Comparison of ENCODE assay signal across 10 mouse cellular contexts in genomic region chr7:135680334-135680733, GRCm38 (mm10). TPM values are rescaled to one million over a fixed set of nuclear protein-coding genes. Genes with fewer than 3 reads are reported as not detected.
DNase-seq lines count a peak whose midpoint lies in the region; ATAC-seq lines count a peak whose summit lies in the region.
"Had no signal": no experiment of that assay in that cellular context is flagged by ENCODE, and none has a peak within 500 bp of the region (broad histone marks: within the 10 kb centered on the region; RNA-seq: fewer than 3 reads in every experiment).

No protein-coding gene starts in this region.

- no peaks in the 10 kb centered on the region for H3K36me3 ChIP-seq in heart, embryonic 11.5 days (ENCODE audit: control insufficient read depth, insufficient read depth, low read length)
- H3K36me3 ChIP-seq in liver, embryonic 16.5 days (ENCODE audit: control insufficient read depth, insufficient read depth) = peaks cover 9% of the 10 kb centered on the region

- no peak for ATAC-seq in heart, embryonic 11.5 days (replicated peaks; ENCODE audit: insufficient number of reproducible peaks, low FRiP score, low TSS enrichment)
- 0 out of 2 replicates have a peak, but pooled peaks have one; percentile 22 for ATAC-seq in liver, embryonic 16.5 days (ENCODE audit: low read depth)

- no peak overlapping the region for H3K9ac ChIP-seq in heart, embryonic 11.5 days (ENCODE audit: low read depth, low read length)
- H3K9ac ChIP-seq in liver, embryonic 16.5 days (ENCODE audit: low read depth, low read length) = no peak overlapping the region
- H3K9ac ChIP-seq: embryonic facial prominence, embryonic 15.5 days had no signal

- 73% methylated on average over 5 of the region's 5 CpGs for WGBS in heart, embryonic 11.5 days (ENCODE audit: insufficient replicate concordance)
- WGBS in liver, embryonic 16.5 days (ENCODE audit: insufficient replicate concordance) = 62% methylated on average over 5 of the region's 5 CpGs

- no peaks in the 10 kb centered on the region for H3K9me3 ChIP-seq in heart, embryonic 11.5 days (replicated peaks; ENCODE audit: control insufficient read depth, low read length)
- H3K9me3 ChIP-seq in liver, embryonic 16.5 days (replicated peaks; ENCODE audit: control insufficient read depth, low read length) = no peaks in the 10 kb centered on the region
- H3K9me3 ChIP-seq: embryonic facial prominence, embryonic 15.5 days had no signal

- no peak overlapping the region for H3K4me2 ChIP-seq in heart, embryonic 11.5 days
- no peak overlapping the region for H3K4me2 ChIP-seq in liver, embryonic 16.5 days (ENCODE audit: low read depth, low read length)
- H3K4me2 ChIP-seq: embryonic facial prominence, embryonic 15.5 days had no signal

- no peaks in the 10 kb centered on the region for H3K4me1 ChIP-seq in heart, embryonic 11.5 days (ENCODE audit: control insufficient read depth, insufficient read depth, low read length)
- H3K4me1 ChIP-seq in liver, embryonic 16.5 days (ENCODE audit: control insufficient read depth, low read depth, low read length) = no peaks in the 10 kb centered on the region
- H3K4me1 ChIP-seq: embryonic facial prominence, embryonic 15.5 days had no signal

- DNase-seq in heart, postnatal 14 days = peak; percentile 66 to 71
- DNase-seq in CD4-positive helper T cell, adult 2 months (ENCODE audit: low read depth, low spot score) = peak; percentile 39
- peak; percentile 43 for DNase-seq in T-cell, adult 2 months (ENCODE audit: low spot score)
- peak; percentile 10 to 22 for DNase-seq in frontal cortex, postnatal 36 days (ENCODE audit: low spot score in 2 of 2)
- peak; percentile 76 to 92 for DNase-seq in spleen, postnatal 4 days (ENCODE audit: low spot score in 2 of 2)
- no peak for DNase-seq in cerebellum, adult 18-20 months

- H3K27me3 ChIP-seq in heart, embryonic 11.5 days (ENCODE audit: control insufficient read depth, insufficient read depth, low read length) = no peaks in the 10 kb centered on the region
- H3K27me3 ChIP-seq in liver, embryonic 16.5 days (ENCODE audit: control insufficient read depth, insufficient read depth, low read depth, low read length) = no peaks in the 10 kb centered on the region
- H3K27me3 ChIP-seq: embryonic facial prominence, embryonic 15.5 days had no signal

- intact Hi-C loops in heart, postnatal 14 days (cut with DNase I) = loop anchor here (5.0 kb wide), 1 partner anchor 57 kb away; no protein-coding TSS in a partner anchor

- H3K27ac ChIP-seq in heart, embryonic 11.5 days (ENCODE audit: low read depth, low read length) = no peak overlapping the region
- H3K27ac ChIP-seq in liver, embryonic 16.5 days (ENCODE audit: low read length) = no peak overlapping the region
- H3K27ac ChIP-seq: embryonic facial prominence, embryonic 15.5 days; macrophage had no signal

- no peak overlapping the region for H3K4me3 ChIP-seq in heart, embryonic 11.5 days (ENCODE audit: low read depth, low read length)
- no peak overlapping the region for H3K4me3 ChIP-seq in liver, embryonic 16.5 days (ENCODE audit: low read depth, low read length)
- H3K4me3 ChIP-seq: embryonic facial prominence, embryonic 15.5 days had no signal

RNA-seq across cellular contexts. Expression of gene Mki67, which starts 35.8 kb away (rescaled TPM):
- total RNA-seq in heart, postnatal 14 days (2021) = 10 to 100 TPM; 10.0 to 18.6 TPM
- polyA plus RNA-seq in heart, embryonic 11.5 days (2014; fragmentation: Nextera tagmentation; extraction: Ambion mirVana) = 44.5 and 52.6 TPM in 2 replicates
- polyA plus RNA-seq in liver, embryonic 16.5 days (2015; fragmentation: Nextera tagmentation; extraction: Ambion mirVana) = 81.1 and 89.2 TPM in 2 replicates

Comparison
In these comparisons a context has a peak if more than half of its experiments do, and no peak if none do; other contexts are left out.
1. DNase-seq: peak in heart, postnatal 14 days (2 of 2), CD4-positive helper T cell, adult 2 months (single experiment), T-cell, adult 2 months (single experiment), frontal cortex, postnatal 36 days (2 of 2) and spleen, postnatal 4 days (2 of 2); none in cerebellum, adult 18-20 months (0 of 2).